Mouse (Mus musculus) C2C12 (cell line): ENCODE data around the gene Myo1b. TPM values are rescaled to one million over a fixed set of nuclear protein-coding genes. Genes with fewer than 3 reads are reported as not detected.

Source experiments
- H3K27me3 ChIP-seq: one replicate; pipeline ENCODE4 v1.6.1; 2011; ENCODE audit not compliant: control insufficient read depth, insufficient read depth, insufficient read length
- H3K36me3 ChIP-seq: one replicate; pipeline ENCODE4 v1.6.1; 2011; ENCODE audit not compliant: control insufficient read depth, insufficient read depth
- H3K4me3 ChIP-seq: one replicate; pipeline ENCODE4 v1.5.1; 2011; ENCODE audit warnings: mild to moderate bottlenecking, control low read depth; ENCODE audit not compliant: poor library complexity, insufficient read depth, severe bottlenecking
- H3K79me2 ChIP-seq: one replicate; pipeline ENCODE4 v1.6.1; 2011; ENCODE audit not compliant: control insufficient read depth, insufficient read depth
- H3K79me3 ChIP-seq: one replicate; pipeline ENCODE4 v1.6.1; 2011; ENCODE audit warnings: low read depth, control low read depth
- H3ac ChIP-seq: one replicate; pipeline ENCODE3; 2011; ENCODE audit warnings: low read depth; ENCODE audit not compliant: control insufficient read depth, insufficient read length
- CEBPB ChIP-seq: IDR thresholded peaks from one replicate; pipeline ENCODE4 v1.6.1; 2011; ENCODE audit warnings: low read depth, mild to moderate bottlenecking, control low read depth, moderate library complexity
- CTCF ChIP-seq: IDR thresholded peaks from one replicate; pipeline ENCODE4 v1.5.1; 2011; ENCODE audit not compliant: control insufficient read depth, insufficient read depth, insufficient read length
- FOSL1 ChIP-seq: IDR thresholded peaks from one replicate; pipeline ENCODE4 v1.8.0; 2011; ENCODE audit warnings: mild to moderate bottlenecking, low read length; ENCODE audit not compliant: poor library complexity, insufficient read depth, severe bottlenecking
- MAX ChIP-seq: IDR thresholded peaks from one replicate; pipeline ENCODE4 v1.6.1; 2011; ENCODE audit warnings: mild to moderate bottlenecking, control low read depth
- MYOD1 ChIP-seq: IDR thresholded peaks from one replicate; pipeline ENCODE4 v1.6.1; 2011; ENCODE audit warnings: low read depth; ENCODE audit not compliant: control insufficient read depth, insufficient read length
- MYOG ChIP-seq: IDR thresholded peaks from one replicate; pipeline ENCODE4 v1.6.1; 2011; ENCODE audit not compliant: control insufficient read depth, insufficient read length; ENCODE audit errors: extremely low read depth
- USF1 ChIP-seq: IDR thresholded peaks from one replicate; pipeline ENCODE4 v1.6.1; 2011; ENCODE audit warnings: low read depth, mild to moderate bottlenecking, control low read depth, moderate library complexity
- polyA plus RNA-seq: library from polyadenylated mRNA; unstranded; fragments of >200 nt; fragmentation: generic; extraction: Trizol; gene quantifications from one replicate; pipeline ENCODE4 v1.2.1, GENCODE M21; 2012; ENCODE audit warnings: missing spikeins

The Myo1b gene
- polyA plus RNA-seq, 1 experiment: 2.9 TPM

DNA sequence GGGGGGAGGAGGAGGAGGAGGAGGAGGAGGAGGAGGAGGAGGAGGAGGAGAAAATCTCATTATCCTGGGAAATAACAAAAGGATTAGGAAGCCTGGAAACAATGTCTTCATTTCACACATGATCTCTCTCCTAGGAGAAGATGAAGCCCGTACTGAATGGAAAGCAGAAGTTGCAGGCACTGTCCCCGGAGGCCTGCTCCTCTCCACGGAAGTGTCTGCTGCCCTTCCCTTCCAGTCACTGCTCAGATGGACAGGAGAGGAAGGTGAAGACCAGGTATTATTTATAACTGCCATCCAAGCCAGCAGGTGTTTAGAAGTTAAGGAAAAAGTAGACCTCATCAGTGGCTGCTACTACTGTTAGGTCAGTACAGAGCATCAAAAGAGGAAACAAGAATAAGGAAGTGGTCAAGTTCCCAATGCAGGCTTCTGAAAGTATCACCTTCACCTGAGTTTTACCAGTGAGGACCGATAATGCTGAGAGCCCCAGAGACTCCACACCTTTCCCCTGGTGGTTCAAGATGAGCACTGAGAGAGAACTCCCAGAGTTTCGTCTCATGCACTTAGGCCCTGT lies 110.7 kb downstream of the Myo1b start:
- no peaks in the 10 kb centered on the region for H3K79me3 ChIP-seq
- no peaks in the 10 kb centered on the region for H3K36me3 ChIP-seq
- no peak overlapping the region for H3ac ChIP-seq
- TF ChIP-seq MAX: no peak
- no peak for TF ChIP-seq USF1
- TF ChIP-seq CTCF: no peak
- no peak for TF ChIP-seq MYOG
- no peak for TF ChIP-seq MYOD1
- TF ChIP-seq FOSL1: no peak
- TF ChIP-seq CEBPB: no peak
- no peaks in the 10 kb centered on the region for H3K79me2 ChIP-seq
- H3K27me3 ChIP-seq: no peaks in the 10 kb centered on the region
- H3K4me3 ChIP-seq: no peak overlapping the region

- H3K4me3 ChIP-seq: no peak overlapping the region
- H3K79me2 ChIP-seq: no peaks in the 10 kb centered on the region
- H3K27me3 ChIP-seq: no peaks in the 10 kb centered on the region
- H3ac ChIP-seq: no peak overlapping the region
- H3K79me3 ChIP-seq: no peaks in the 10 kb centered on the region
- TF ChIP-seq MAX: no peak
- no peaks in the 10 kb centered on the region for H3K36me3 ChIP-seq
These were observed 111.4 kb downstream of the Myo1b start for GRCm38 (mm10) chr1:51804296-51805039.

- H3K27me3 ChIP-seq: no peaks in the 10 kb centered on the region
- no peak for TF ChIP-seq MYOG
- TF ChIP-seq MAX: no peak
- no peak for TF ChIP-seq CEBPB
- TF ChIP-seq USF1: no peak
- TF ChIP-seq MYOD1: no peak
- no peak for TF ChIP-seq FOSL1
- TF ChIP-seq CTCF: no peak
- no peak overlapping the region for H3ac ChIP-seq
- H3K79me2 ChIP-seq: no peaks in the 10 kb centered on the region
- no peaks in the 10 kb centered on the region for H3K79me3 ChIP-seq
- H3K4me3 ChIP-seq: no peak overlapping the region
- H3K36me3 ChIP-seq: peaks cover 2% of the 10 kb centered on the region
These were observed 117.8 kb downstream of the Myo1b start for GRCm38 (mm10) chr1:51798011-51798471.

GRCm38 (mm10) chr1:51795586-51796309 lies 120.1 kb downstream of the Myo1b start:
- no peaks in the 10 kb centered on the region for H3K79me3 ChIP-seq
- no peak overlapping the region for H3K4me3 ChIP-seq
- peaks cover 13% of the 10 kb centered on the region for H3K36me3 ChIP-seq
- H3K79me2 ChIP-seq: no peaks in the 10 kb centered on the region
- no peaks in the 10 kb centered on the region for H3K27me3 ChIP-seq
- no peak for TF ChIP-seq CTCF
- no peak for TF ChIP-seq MYOG
- no peak for TF ChIP-seq CEBPB
- TF ChIP-seq USF1: no peak
- no peak for TF ChIP-seq FOSL1
- TF ChIP-seq MAX: no peak
- no peak for TF ChIP-seq MYOD1
- no peak overlapping the region for H3ac ChIP-seq

GRCm38 (mm10) chr1:51789269-51789668 lies 126.6 kb downstream of the Myo1b start:
- Histone ChIP-seq H3K27me3 (no peaks in the 10 kb centered on the region), H3ac (no peak overlapping the region), H3K4me3 (no peak overlapping the region), H3K36me3 (peaks cover 14% of the 10 kb centered on the region), H3K79me3 (no peaks in the 10 kb centered on the region), H3K79me2 (no peaks in the 10 kb centered on the region)
- TF ChIP-seq CTCF: no peak
- TF ChIP-seq MYOD1: no peak
- no peak for TF ChIP-seq FOSL1
- peak; percentile 69 for TF ChIP-seq CEBPB
- TF ChIP-seq MAX: peak; percentile 84
- TF ChIP-seq MYOG: no peak
- TF ChIP-seq USF1: peak; percentile 10

DNA sequence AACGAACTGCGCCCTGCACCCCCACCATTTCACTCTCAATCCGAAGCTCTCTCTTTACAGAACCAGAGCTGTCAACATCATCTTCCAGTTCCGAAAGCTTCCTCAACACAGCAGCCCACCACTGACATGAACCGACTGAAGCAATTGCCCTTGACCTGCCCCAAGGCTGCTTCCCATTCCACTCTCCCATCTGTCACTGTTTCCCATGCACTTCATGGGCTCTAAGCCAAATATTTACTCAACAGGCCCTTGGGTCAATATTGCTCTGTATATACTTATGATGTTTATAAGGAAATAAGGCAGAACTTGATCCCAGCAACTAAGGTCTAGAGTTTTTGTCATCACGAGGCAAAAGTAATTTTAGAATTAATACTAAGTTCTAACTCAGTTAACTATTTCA lies 133.8 kb downstream of the Myo1b start:
- Histone ChIP-seq H3K27me3 (no peaks in the 10 kb centered on the region), H3ac (no peak overlapping the region), H3K79me2 (no peaks in the 10 kb centered on the region), H3K4me3 (no peak overlapping the region), H3K36me3 (no peaks in the 10 kb centered on the region), H3K79me3 (no peaks in the 10 kb centered on the region)
- TF ChIP-seq USF1 (no peak), CEBPB (no peak), MYOG (no peak), CTCF (no peak), MYOD1 (no peak), MAX (no peak), FOSL1 (no peak)
